Mouse (Mus musculus) embryo, embryonic 11 days (tissue): ENCODE results near the gene Dnajb5.

Source experiments
- DNase-seq: peaks from one replicate; pipeline ENCODE4 v3.0.0-alpha.2; 2015

The Dnajb5 gene

GRCm38 (mm10) chr4:42945043-42945442 lies 4.6 kb upstream of the Dnajb5 start:
- DNase-seq: peak; percentile 72

- no peak for DNase-seq
Measured at GRCm38 (mm10) chr4:42945445-42945844, 4.2 kb upstream of the Dnajb5 start.

GRCm38 (mm10) chr4:42945952-42946351 lies 3.7 kb upstream of the Dnajb5 start:
- DNase-seq: peak; percentile 71

GRCm38 (mm10) chr4:42946733-42947290 lies 2.8 kb upstream of the Dnajb5 start:
- peak; percentile 66 for DNase-seq

- no peak for DNase-seq
Measured at GRCm38 (mm10) chr4:42948527-42948926, 1.1 kb upstream of the Dnajb5 start.

- peak; percentile 17 for DNase-seq
Measured at GRCm38 (mm10) chr4:42949051-42949675, 451 bp upstream of the Dnajb5 start.

GRCm38 (mm10) chr4:42950065-42950558 lies 498 bp downstream of the Dnajb5 start:
- peak; percentile 92 for DNase-seq

GRCm38 (mm10) chr4:42951206-42952195 lies 1.9 kb downstream of the Dnajb5 start:
- DNase-seq: no peak

- no peak for DNase-seq
Measured at GRCm38 (mm10) chr4:42952563-42952962, 2.9 kb downstream of the Dnajb5 start.

GRCm38 (mm10) chr4:42953435-42954094 lies 4.0 kb downstream of the Dnajb5 start:
- DNase-seq: peak; percentile 41

- peak; percentile 74 for DNase-seq
Measured at GRCm38 (mm10) chr4:42954297-42954696, 4.7 kb downstream of the Dnajb5 start.

GRCm38 (mm10) chr4:42955200-42955599 lies 5.6 kb downstream of the Dnajb5 start:
- DNase-seq: no peak

- no peak for DNase-seq
Measured at GRCm38 (mm10) chr4:42956581-42956980, 7.0 kb downstream of the Dnajb5 start.

- DNase-seq: no peak
Measured at GRCm38 (mm10) chr4:42957306-42957705, 7.7 kb downstream of the Dnajb5 start.

- DNase-seq: no peak
Measured at GRCm38 (mm10) chr4:42957979-42958378, 8.4 kb downstream of the Dnajb5 start.

GRCm38 (mm10) chr4:42958942-42959341 lies 9.3 kb downstream of the Dnajb5 start:
- no peak for DNase-seq

- DNase-seq: no peak
Measured at GRCm38 (mm10) chr4:42959382-42959781, 9.8 kb downstream of the Dnajb5 start.

GRCm38 (mm10) chr4:42961592-42961991 lies 12.0 kb downstream of the Dnajb5 start:
- peak; percentile 50 for DNase-seq

GRCm38 (mm10) chr4:42963480-42963879 lies 13.9 kb downstream of the Dnajb5 start:
- no peak for DNase-seq

- DNase-seq: peak; percentile 75
Measured at GRCm38 (mm10) chr4:42965039-42965719, 15.6 kb downstream of the Dnajb5 start.

- DNase-seq: no peak
Measured at GRCm38 (mm10) chr4:42969304-42969703, 19.7 kb downstream of the Dnajb5 start, which contains the start of gene 1700022I11Rik. Gene 1700022I11Rik, plus strand, starts transcription at chr4:42969604.

- DNase-seq: no peak
Measured at GRCm38 (mm10) chr4:42972952-42973351, 23.3 kb downstream of the Dnajb5 start.
